Mouse (Mus musculus) megakaryocyte, embryonic 14.5 days (primary cell): ENCODE measurements around the gene Txlnb.

ENCODE experiments used
- FLI1 ChIP-seq: IDR thresholded peaks from 2 replicates; pipeline ENCODE4 v1.6.1; 2012; ENCODE audit warnings: low read length, inconsistent platforms, mixed read lengths
- GATA1 ChIP-seq: IDR thresholded peaks from 3 replicates; pipeline ENCODE4 v1.6.1; 2012; ENCODE audit warnings: mixed read lengths, low read length, inconsistent platforms, borderline replicate concordance

DNA sequence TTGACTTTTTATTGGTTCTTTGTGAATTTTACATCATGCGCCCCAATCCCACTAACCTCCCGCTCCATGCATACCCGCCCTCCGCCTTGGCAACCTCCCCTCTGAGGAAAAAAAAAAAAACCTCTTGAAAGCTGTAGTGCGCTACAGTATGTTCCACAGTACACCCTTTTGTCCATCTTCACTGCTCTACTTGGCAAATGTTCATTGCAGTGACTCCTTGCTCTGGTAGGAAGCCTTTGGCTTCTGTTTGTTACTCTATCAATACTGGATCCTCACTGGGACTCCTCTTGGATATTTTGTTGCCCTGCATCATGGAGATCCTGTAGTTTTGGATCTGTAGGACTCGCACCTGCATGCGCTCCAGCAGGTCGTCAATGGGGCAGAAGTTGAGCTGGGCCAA is 33.1 kb upstream of the Txlnb start:
- no peak for TF ChIP-seq GATA1
- TF ChIP-seq FLI1: no peak
